Mouse (Mus musculus): ENCODE measurements around the gene Prss12.

Prss12 gene

GRCm38 (mm10) chr3:123446708-123447537, at the start of gene Prss12:
Gene Prss12 (plus strand): TSS chr3:123446913.
- DNase-seq (ENCODE audit: low spot score): no peak

- DNase-seq (ENCODE audit: low spot score): no peak
These were observed 48.9 kb upstream of the Prss12 start for GRCm38 (mm10) chr3:123397562-123398481.

DNA sequence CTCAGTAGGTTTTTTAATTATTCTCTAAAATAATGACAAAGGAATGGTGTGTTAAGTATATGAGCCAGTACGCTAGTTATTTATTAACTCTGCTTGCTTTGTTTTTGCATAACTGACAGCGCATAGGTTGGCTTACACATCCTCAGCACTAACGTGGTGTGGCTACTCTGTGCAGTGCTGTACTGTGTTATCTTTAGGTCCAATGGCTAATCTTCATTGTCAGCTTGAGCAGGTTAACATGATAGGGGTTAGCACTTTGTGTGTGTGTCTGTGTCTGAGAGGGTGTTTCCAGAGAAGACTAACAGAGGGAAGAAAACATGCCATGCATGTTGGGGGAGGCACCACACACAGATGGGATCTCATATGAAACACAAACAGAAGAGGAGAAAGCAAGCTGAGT, 41.8 kb upstream of the Prss12 start:
- DNase-seq (ENCODE audit: low spot score): no peak

DNA sequence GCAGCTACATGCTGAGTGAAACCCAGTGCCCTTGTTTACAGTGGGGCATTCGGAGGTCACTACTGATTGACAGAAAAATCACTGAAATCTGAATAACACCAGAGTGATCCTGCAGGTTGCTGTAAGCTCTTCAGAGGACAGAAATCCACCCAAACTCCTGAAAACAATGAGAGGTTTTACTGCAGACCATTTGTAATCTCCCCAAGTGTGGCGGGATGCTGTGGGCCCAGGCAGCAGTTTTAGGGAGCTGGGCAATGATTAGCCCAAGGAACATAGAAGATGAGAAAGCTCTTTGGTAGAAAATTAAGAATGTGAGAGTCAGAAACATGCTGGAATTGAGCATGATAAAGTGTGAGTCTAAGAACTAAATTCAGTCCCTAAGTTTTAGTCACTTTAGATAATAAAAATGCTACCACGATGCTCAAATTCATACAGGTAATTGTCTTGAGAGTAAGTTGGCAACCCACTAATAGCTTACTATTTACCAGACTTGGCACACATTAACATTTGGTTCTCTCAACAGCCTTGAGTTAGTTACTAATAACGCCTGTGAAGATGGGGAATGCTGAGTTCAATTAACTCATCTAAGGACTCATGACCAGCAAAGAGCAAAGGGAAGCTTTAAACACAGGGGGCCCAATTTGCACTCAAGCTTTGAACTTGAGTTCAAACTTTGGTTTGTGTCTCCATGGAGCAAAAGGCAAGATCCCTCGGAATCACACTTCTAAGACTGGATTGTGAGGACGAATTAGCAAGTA, 34.7 kb upstream of the Prss12 start:
- no peak for DNase-seq (ENCODE audit: low spot score)

- DNase-seq (ENCODE audit: low spot score): no peak
These were observed 33.5 kb upstream of the Prss12 start for GRCm38 (mm10) chr3:123413173-123413572.

- no peak for DNase-seq (ENCODE audit: low spot score)
These were observed 21.1 kb upstream of the Prss12 start for GRCm38 (mm10) chr3:123425647-123426046.

DNA sequence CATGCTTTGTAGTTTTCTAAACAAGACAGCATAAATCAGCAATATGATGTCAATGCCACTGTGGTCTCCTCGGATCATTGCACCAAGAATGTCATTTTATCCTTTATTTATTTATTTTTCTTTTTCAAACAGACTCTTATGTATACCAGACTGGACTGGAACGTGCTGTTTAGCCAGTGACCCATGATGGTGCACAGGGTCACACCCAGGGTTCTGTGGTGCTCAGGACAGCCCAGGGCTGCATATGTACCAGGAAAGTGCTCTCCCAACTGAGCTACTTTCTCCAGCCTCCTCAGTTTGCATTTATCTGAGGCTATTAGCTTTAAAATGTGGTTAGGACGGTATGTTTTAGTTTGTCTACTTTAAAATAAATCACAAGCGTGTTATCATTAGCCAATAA, 18.7 kb upstream of the Prss12 start:
- no peak for DNase-seq (ENCODE audit: low spot score)

GRCm38 (mm10) chr3:123429597-123430458, 16.9 kb upstream of the Prss12 start:
- DNase-seq (ENCODE audit: low spot score): no peak

DNA sequence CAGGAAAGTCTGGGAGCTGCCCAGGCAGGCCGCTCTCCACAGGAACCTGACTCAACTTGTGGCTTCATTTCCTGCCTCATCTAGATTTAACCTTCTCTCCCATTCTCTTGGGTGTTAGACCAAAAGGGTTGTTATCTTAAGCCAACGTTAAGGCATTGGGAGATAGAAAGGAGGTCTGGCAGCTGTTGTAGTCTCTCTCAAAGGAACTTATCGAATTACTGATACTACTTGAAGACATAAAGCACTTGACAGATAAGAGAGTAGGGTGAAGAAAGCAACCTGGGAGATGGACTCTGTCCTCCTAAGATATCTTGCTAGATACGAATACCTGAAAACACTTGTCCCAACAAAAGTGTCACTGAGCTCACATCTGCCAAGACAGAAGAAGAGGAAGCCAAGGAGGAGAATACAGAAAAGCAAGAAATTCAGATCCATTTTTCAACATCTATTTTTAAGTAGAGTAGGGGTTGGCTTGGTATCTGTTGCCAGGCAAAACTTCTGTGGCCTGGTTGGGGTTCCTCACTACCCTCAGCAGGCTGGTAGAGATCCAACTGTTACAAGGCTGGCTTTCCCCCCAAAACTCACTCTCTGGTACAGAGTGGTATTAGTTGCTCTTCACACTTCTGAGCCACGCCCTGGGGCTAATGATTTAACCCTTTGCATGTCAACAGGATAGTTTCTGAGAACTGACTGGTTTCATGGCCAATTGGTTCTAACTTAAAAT, 14.6 kb upstream of the Prss12 start:
- no peak for DNase-seq (ENCODE audit: low spot score)

DNA sequence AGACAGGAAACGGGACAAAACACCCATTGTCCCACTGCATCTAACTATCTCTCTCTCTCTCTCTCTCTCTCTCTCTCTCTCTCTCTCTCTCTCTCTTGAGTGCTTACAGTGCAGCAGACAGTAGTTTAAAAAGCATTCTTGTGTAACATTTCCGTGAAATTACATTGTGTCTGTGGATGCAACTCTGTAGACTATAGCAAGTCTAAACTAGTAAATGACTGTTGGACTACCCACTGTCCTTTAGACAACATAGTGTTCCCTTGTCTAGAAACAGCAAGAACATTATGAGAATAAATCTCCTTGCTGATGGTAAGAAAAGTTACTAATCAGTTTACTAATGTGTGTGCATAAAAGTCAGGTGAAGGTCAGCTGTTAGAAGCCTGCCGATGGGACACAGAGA, 13.4 kb upstream of the Prss12 start:
- DNase-seq (ENCODE audit: low spot score): no peak

GRCm38 (mm10) chr3:123437608-123438007, 9.1 kb upstream of the Prss12 start:
- no peak for DNase-seq (ENCODE audit: low spot score)

DNA sequence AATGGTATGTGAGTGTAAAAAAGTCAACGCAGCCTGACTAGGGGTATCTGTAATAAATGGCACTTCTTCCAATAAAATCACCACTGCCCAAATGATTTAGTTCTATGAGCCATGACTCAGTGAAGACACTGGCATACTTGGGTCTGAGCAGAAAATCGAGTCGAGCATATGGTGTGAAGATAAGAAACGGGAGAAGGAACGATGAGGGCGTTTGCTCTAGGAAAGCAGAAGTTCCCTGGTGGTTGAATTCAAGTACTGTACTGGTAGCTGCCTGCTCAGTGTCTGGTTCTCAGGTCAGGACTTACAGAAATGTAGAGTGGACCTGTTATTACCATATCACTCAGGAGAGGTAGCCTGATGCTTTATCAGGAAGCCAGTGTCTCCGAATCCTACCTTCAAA, 6.2 kb upstream of the Prss12 start:
- DNase-seq (ENCODE audit: low spot score): no peak

- no peak for DNase-seq (ENCODE audit: low spot score)
These were observed 2.2 kb upstream of the Prss12 start for GRCm38 (mm10) chr3:123444466-123444865.

DNA sequence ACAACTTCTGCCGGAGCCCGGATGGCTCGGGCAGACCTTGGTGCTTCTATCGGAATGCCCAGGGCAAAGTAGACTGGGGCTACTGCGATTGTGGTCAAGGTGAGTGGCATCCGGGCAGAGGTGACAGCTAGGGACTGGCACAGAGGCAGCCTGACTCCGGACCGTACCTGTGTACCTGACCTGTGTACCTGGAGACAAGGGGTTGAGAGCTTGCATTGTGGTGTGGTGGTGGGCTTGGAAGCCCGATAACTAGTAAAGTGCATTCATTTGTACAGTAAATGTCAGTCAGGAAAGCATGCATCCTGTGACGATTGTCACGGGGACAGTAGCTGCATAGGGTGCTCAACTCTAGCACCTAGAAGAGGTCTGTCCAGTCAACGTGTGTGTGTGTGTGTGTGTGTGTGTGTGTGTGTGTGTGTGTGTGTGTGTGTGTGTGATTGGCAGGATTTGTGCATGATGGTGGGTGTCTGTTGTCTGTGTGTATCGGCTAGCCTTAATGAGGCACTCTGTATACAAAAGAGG, 886 bp downstream of the Prss12 start:
- no peak for DNase-seq (ENCODE audit: low spot score)

DNA sequence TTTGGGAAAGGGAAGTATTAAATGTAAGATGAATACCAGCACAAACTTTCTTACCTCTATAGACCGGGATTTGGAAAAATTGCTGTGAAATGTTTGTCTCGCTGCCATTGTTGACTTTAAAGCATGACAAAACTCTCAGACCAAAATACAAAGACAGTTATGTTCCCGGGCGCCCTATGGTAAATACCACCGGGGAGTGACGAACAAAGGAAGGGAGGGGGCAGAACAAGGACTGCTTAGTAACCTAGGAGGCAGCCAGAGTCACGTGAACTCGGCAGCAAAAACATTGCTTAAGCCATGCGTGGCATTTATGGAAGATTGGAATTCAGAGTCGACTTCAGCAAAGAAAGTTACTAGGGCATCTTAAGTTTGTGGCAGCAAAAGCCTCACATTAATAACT, 1.4 kb downstream of the Prss12 start:
- DNase-seq (ENCODE audit: low spot score): no peak

- DNase-seq (ENCODE audit: low spot score): no peak
These were observed 3.4 kb downstream of the Prss12 start for GRCm38 (mm10) chr3:123450107-123450506.

- no peak for DNase-seq (ENCODE audit: low spot score)
These were observed 6.2 kb downstream of the Prss12 start for GRCm38 (mm10) chr3:123452904-123453303.

- DNase-seq (ENCODE audit: low spot score): no peak
These were observed 12.8 kb downstream of the Prss12 start for GRCm38 (mm10) chr3:123459492-123459891.

DNA sequence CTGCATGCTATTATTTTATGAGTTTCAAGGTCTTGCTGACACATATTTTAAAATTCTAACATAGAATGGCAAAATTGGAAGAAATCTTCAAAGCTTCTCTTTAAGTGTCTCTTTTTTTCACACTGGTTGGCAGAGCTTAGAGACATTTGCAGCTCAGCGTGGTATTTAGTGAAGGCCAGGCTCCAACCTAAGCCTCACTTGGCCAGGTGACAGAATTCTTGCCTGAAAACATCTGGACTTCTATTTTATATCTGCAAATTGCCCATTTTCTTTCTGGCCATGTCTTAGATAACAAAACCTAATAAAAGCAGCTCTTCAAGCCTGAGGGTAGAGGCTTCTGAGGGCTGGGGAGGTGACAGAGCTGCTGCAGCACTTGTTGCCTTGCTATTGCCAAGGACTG, 13.7 kb downstream of the Prss12 start:
- DNase-seq (ENCODE audit: low spot score): no peak

- DNase-seq (ENCODE audit: low spot score): no peak
These were observed 15.6 kb downstream of the Prss12 start for GRCm38 (mm10) chr3:123462264-123462663.
